Mouse (Mus musculus) liver, embryonic 15.5 days (tissue): ENCODE measurements around the gene Rimkla. TPM values are rescaled to one million over a fixed set of nuclear protein-coding genes. Genes with fewer than 3 reads are reported as not detected.
A peak's percentile ranks its signal among the peaks of the same experiment; 100 is the strongest.
"Not testable (repeated sequence)": the region's sequence is repeated elsewhere in the genome, so short reads cannot be mapped to it uniquely, and the experiment has no call there.

Experiments
- ATAC-seq: fragments of 200-750 bp; cut with Nextera tagmentation; 2 replicates; pipeline ENCODE4 v1.8.0; 2017; ENCODE audit warnings: moderate number of reproducible peaks, mild to moderate bottlenecking, moderate library complexity; ENCODE audit not compliant: insufficient read depth
- H3K27ac ChIP-seq: fragments of 300-500 bp; sonication (generic); replicated peaks from 2 replicates; pipeline ENCODE4 v1.5.1; 2015; ENCODE audit warnings: mild to moderate bottlenecking, inconsistent platforms
- H3K27me3 ChIP-seq: fragments of 300-500 bp; sonication (generic); 2 replicates; pipeline ENCODE4 v1.6.1; 2015; ENCODE audit warnings: mild to moderate bottlenecking, inconsistent platforms
- H3K36me3 ChIP-seq: fragments of 300-500 bp; sonication (generic); replicated peaks from 2 replicates; pipeline ENCODE4 v1.6.1; 2015; ENCODE audit warnings: moderate library complexity, mild to moderate bottlenecking, inconsistent platforms
- H3K4me1 ChIP-seq: fragments of 300-500 bp; sonication (generic); replicated peaks from 2 replicates; pipeline ENCODE4 v1.6.1; 2015; ENCODE audit warnings: inconsistent platforms
- H3K4me2 ChIP-seq: fragments of 300-500 bp; sonication (generic); 2 replicates; pipeline ENCODE4 v1.6.1; 2015; ENCODE audit warnings: moderate library complexity, mild to moderate bottlenecking, inconsistent platforms
- H3K4me3 ChIP-seq: fragments of 300-500 bp; sonication (generic); replicated peaks from 2 replicates; pipeline ENCODE4 v1.5.1; 2015; ENCODE audit warnings: mild to moderate bottlenecking, inconsistent platforms
- H3K9ac ChIP-seq: fragments of 300-500 bp; sonication (generic); 2 replicates; pipeline ENCODE4 v1.6.1; 2015; ENCODE audit warnings: moderate library complexity, mild to moderate bottlenecking, inconsistent platforms
- H3K9me3 ChIP-seq: fragments of 300-500 bp; sonication (generic); replicated peaks from 2 replicates; pipeline ENCODE4 v1.6.1; 2016; ENCODE audit warnings: inconsistent platforms
- WGBS: fragments of 180-500 bp; shearing (Covaris S2); methylation state at CpG from one replicate; pipeline ENCODE4 v1.1.7; 2015; ENCODE audit warnings: mixed read lengths; ENCODE audit not compliant: insufficient replicate concordance; 5-methylcytosine and 5-hydroxymethylcytosine counted together
- polyA plus RNA-seq: library from polyadenylated mRNA; unstranded; fragments of >200 nt; fragmentation: Nextera tagmentation; extraction: Ambion mirVana; gene quantifications from 2 replicates; pipeline ENCODE4 v1.2.1, GENCODE M21; 2015

The Rimkla gene
- not detected in 2 replicates for polyA plus RNA-seq

- Histone ChIP-seq H3K9me3 (no peaks in the 10 kb centered on the region), H3K27me3 (peaks cover 51% of the 10 kb centered on the region)
- WGBS: under 1% methylated on average over 77 of the region's 77 CpGs
Measured at GRCm38 (mm10) chr4:119492291-119492932, at the start of gene Rimkla. TSS of gene Rimkla (minus strand) at chr4:119492628.

GRCm38 (mm10) chr4:119540533-119540890 is 48.1 kb upstream of the Rimkla start:
- WGBS: 10% methylated on average over 10 of the region's 10 CpGs
- Histone ChIP-seq H3K4me1 (peaks cover 41% of the 10 kb centered on the region), H3K9ac (peak overlapping the region; percentile 89), H3K4me3 (peak overlapping the region; percentile 94), H3K36me3 (no peaks in the 10 kb centered on the region), H3K9me3 (no peaks in the 10 kb centered on the region), H3K27me3 (no peaks in the 10 kb centered on the region), H3K4me2 (peak overlapping the region; percentile 97), H3K27ac (peak overlapping the region; percentile 45; the same call in 1 of the 2 replicates)
- ATAC-seq: no peak

More at GRCm38 (mm10) chr4:119492291-119492932, at the start of gene Rimkla:
- peak within 1 kb of the TSS; percentile 68 for H3K4me2 ChIP-seq
- H3K4me3 ChIP-seq: peak within 1 kb of the TSS; percentile 44
- no peaks in the 10 kb centered on the region for H3K4me1 ChIP-seq
- no peak within 1 kb of the TSS for H3K27ac ChIP-seq
- no peak within 1 kb of the TSS for H3K9ac ChIP-seq
- ATAC-seq: no peak
- no peaks in the 10 kb centered on the region for H3K36me3 ChIP-seq

GRCm38 (mm10) chr4:119539836-119540532 is 47.6 kb upstream of the Rimkla start:
- Histone ChIP-seq H3K4me3 (peak overlapping the region; percentile 94), H3K9ac (peak overlapping the region; percentile 89), H3K9me3 (no peaks in the 10 kb centered on the region), H3K4me1 (peaks cover 41% of the 10 kb centered on the region), H3K4me2 (peak overlapping the region; percentile 97), H3K27me3 (no peaks in the 10 kb centered on the region), H3K27ac (peak overlapping the region; percentile 89), H3K36me3 (no peaks in the 10 kb centered on the region)
- peak; percentile 74 for ATAC-seq
- WGBS: under 1% methylated on average over 68 of the region's 76 CpGs

GRCm38 (mm10) chr4:119539031-119539824 is 46.8 kb upstream of the Rimkla start, which contains the start of gene Frg2f1:
TSS of gene Frg2f1 (minus strand) at chr4:119539529.
- WGBS: under 1% methylated on average over 85 of the region's 85 CpGs
- H3K27ac ChIP-seq: peak within 1 kb of the TSS; percentile 89
- H3K4me3 ChIP-seq: peak within 1 kb of the TSS; percentile 94
- peak; percentile 95 for ATAC-seq
- peak within 1 kb of the TSS; percentile 97 for H3K4me2 ChIP-seq
- H3K4me1 ChIP-seq: peaks cover 41% of the 10 kb centered on the region
- peak within 1 kb of the TSS; percentile 89 for H3K9ac ChIP-seq
- no peaks in the 10 kb centered on the region for H3K36me3 ChIP-seq
- H3K27me3 ChIP-seq: no peaks in the 10 kb centered on the region
- H3K9me3 ChIP-seq: no peaks in the 10 kb centered on the region

DNA sequence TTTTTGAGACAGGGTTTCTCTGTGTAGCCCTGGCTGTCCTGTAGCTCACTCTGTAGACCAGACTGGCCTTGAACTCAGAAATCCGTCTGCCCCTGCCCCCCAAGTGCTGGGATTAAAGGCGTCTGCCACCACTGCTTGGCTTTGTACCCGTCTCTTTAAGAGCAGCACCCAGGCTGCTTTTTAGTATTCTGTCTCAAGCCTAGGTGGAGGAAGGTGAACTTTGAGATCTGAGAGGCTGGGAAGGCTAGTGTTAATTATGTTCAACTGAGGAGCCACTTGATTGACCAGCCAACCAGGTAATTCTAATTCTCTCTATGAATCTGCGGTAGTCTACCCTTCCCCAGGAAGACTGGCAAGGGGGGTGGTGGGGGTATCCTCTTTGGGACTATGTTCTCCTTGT is 45.0 kb upstream of the Rimkla start:
- H3K4me1 ChIP-seq: peaks cover 37% of the 10 kb centered on the region
- no peak overlapping the region for H3K9ac ChIP-seq
- H3K9me3 ChIP-seq: no peaks in the 10 kb centered on the region
- no peaks in the 10 kb centered on the region for H3K36me3 ChIP-seq
- 67% methylated on average over 4 of the region's 4 CpGs for WGBS
- no peak overlapping the region for H3K27ac ChIP-seq
- ATAC-seq: no peak
- H3K4me3 ChIP-seq: no peak overlapping the region
- no peaks in the 10 kb centered on the region for H3K27me3 ChIP-seq
- no peak overlapping the region for H3K4me2 ChIP-seq

DNA sequence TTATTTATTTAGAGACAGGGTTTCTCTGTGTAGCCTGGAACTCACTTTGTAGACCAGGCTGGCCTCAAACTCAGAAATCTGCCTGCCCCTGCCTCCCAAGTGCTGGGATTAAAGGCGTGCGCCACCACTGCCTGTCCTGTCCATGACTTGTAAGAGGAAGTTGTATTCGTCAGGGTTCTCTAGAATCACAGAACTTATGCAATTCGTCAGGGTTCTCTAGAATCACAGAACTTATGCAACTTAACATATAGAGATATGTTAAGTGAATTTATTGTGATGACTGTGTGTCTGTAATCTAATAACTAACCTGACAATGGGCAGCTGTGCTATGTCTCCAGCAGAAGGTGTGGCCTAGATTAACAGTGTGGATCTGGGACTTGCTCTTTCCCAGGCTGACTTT is 44.2 kb upstream of the Rimkla start, which contains the start of gene Foxj3:
TSS of gene Foxj3 (plus strand) at position 390 of the 400 bp plus-strand sequence.
- H3K36me3 ChIP-seq, ATAC-seq, H3K27ac ChIP-seq, H3K27me3 ChIP-seq, H3K9me3 ChIP-seq, H3K9ac ChIP-seq, H3K4me2 ChIP-seq, H3K4me3 ChIP-seq: not testable (repeated sequence)
- WGBS: 38% methylated on average over 4 of the region's 4 CpGs
- peaks cover 37% of the 10 kb centered on the region for H3K4me1 ChIP-seq

GRCm38 (mm10) chr4:119535103-119535502 is 42.7 kb upstream of the Rimkla start:
- WGBS: 53% methylated on average over 4 of the region's 4 CpGs
- ATAC-seq: no peak
- no peak overlapping the region for H3K9ac ChIP-seq
- peaks cover 22% of the 10 kb centered on the region for H3K4me1 ChIP-seq
- H3K9me3 ChIP-seq: no peaks in the 10 kb centered on the region
- H3K27ac ChIP-seq: no peak overlapping the region
- no peak overlapping the region for H3K4me2 ChIP-seq
- no peaks in the 10 kb centered on the region for H3K36me3 ChIP-seq
- no peaks in the 10 kb centered on the region for H3K27me3 ChIP-seq
- no peak overlapping the region for H3K4me3 ChIP-seq

GRCm38 (mm10) chr4:119531813-119532212 is 39.4 kb upstream of the Rimkla start:
- Histone ChIP-seq H3K4me3 (no peak overlapping the region), H3K27me3 (no peaks in the 10 kb centered on the region), H3K9ac (no peak overlapping the region), H3K4me2 (no peak overlapping the region), H3K4me1 (no peaks in the 10 kb centered on the region), H3K9me3 (no peaks in the 10 kb centered on the region), H3K36me3 (no peaks in the 10 kb centered on the region), H3K27ac (no peak overlapping the region)
- WGBS: 49% methylated on average over 2 of the region's 2 CpGs
- ATAC-seq: no peak

GRCm38 (mm10) chr4:119526329-119526845 is 34.0 kb upstream of the Rimkla start:
- no peak overlapping the region for H3K27ac ChIP-seq
- no peak overlapping the region for H3K4me2 ChIP-seq
- no peaks in the 10 kb centered on the region for H3K36me3 ChIP-seq
- H3K9ac ChIP-seq: no peak overlapping the region
- H3K9me3 ChIP-seq: no peaks in the 10 kb centered on the region
- no peaks in the 10 kb centered on the region for H3K4me1 ChIP-seq
- H3K27me3 ChIP-seq: no peaks in the 10 kb centered on the region
- ATAC-seq: no peak
- H3K4me3 ChIP-seq: no peak overlapping the region

DNA sequence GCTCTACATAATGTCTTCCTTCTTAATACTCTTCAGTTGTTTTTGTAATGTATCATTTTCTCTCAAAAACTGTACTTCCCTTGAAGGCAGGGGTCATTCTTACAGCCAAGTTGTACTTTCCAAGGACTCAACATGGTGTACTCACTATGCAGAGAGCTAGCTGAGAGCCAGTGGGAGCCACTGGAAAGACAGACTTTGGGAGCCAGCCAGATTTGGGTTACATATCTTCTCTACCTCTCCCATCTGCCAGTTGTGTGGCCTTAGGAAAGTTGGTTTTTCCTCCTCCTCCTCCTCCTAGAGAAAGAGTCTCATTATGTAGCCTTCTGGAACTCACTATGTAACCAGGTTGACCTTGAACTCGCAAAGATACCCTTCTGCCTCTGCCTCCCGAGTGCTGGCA is 32.0 kb upstream of the Rimkla start:
- Histone ChIP-seq H3K4me1 (no peaks in the 10 kb centered on the region), H3K27ac (no peak overlapping the region), H3K4me3 (no peak overlapping the region), H3K9ac (no peak overlapping the region), H3K4me2 (no peak overlapping the region), H3K27me3 (no peaks in the 10 kb centered on the region), H3K36me3 (no peaks in the 10 kb centered on the region), H3K9me3 (no peaks in the 10 kb centered on the region)
- 50% methylated on average over 2 of the region's 2 CpGs for WGBS
- ATAC-seq: no peak

- WGBS: 58% methylated on average over 1 of the region's 1 CpGs
- no peaks in the 10 kb centered on the region for H3K27me3 ChIP-seq
- H3K9ac ChIP-seq: no peak overlapping the region
- no peaks in the 10 kb centered on the region for H3K36me3 ChIP-seq
- H3K4me3 ChIP-seq: no peak overlapping the region
- H3K9me3 ChIP-seq: no peaks in the 10 kb centered on the region
- H3K27ac ChIP-seq: no peak overlapping the region
- ATAC-seq: no peak
- H3K4me2 ChIP-seq: no peak overlapping the region
- no peaks in the 10 kb centered on the region for H3K4me1 ChIP-seq
Measured at GRCm38 (mm10) chr4:119524010-119524409, 31.6 kb upstream of the Rimkla start.
